Mouse (Mus musculus): Measurements from ENCODE around the gene Phf2. TPM values are rescaled to one million over a fixed set of nuclear protein-coding genes. Genes with fewer than 3 reads are reported as not detected.

Gene Phf2
- total and polyA plus RNA-seq, 3 experiments, result 12.9 to 33.9 (median 30.0) TPM

DNA sequence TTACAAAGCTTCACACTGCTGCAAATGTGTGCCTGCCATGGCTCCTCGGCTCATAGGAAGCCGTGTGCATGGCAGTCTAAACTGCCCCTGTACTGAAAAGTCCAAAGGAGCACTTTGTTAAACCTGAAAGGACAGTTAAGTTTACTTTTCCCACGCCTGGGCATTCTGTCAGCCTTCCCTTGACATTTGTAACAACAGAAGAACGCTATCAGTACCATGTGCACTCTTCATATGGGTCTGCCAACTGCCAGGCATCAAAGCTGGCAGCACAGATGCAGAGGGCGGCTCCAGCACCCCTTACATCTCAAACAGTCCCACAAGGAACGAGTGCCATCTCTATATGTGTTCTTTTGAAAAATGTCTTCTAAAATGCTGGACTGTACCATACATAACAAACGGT, 40.5 kb upstream of the Phf2 start:
- Histone ChIP-seq H3K79me2 (replicated peaks; ENCODE audit: control insufficient read depth, insufficient read depth, low read length) (0 out of 2 replicates have a peak, but pooled peaks cover 2% of the 10 kb centered on the region), H3K4me3 (no peak overlapping the region), H3K4me1 (ENCODE audit: control insufficient read depth, insufficient read depth, low read length) (no peaks in the 10 kb centered on the region), H3K27me3 (ENCODE audit: control insufficient read depth, insufficient read depth, low read length) (no peaks in the 10 kb centered on the region), H3K27ac (no peak overlapping the region), H3K9ac (ENCODE audit: low read depth, low read length) (no peak overlapping the region), H3K36me3 (ENCODE audit: control insufficient read depth, insufficient read depth, low read length) (peaks cover 9% of the 10 kb centered on the region)
- intact Hi-C loops (cut with DNase I), result no loop called here
- TF ChIP-seq POLR2A (IDR thresholded peaks at IDR 0.05; ENCODE audit: insufficient read depth, low read depth, low read length), result no peak
- no peak for TF ChIP-seq EP300 (IDR thresholded peaks at IDR 0.05; ENCODE audit: insufficient read depth, low read depth, low read length)
- TF ChIP-seq CTCF (IDR thresholded peaks at IDR 0.05), result no peak
- WGBS, result 68% methylated on average over 7 of the region's 7 CpGs
- no peak for DNase-seq

DNA sequence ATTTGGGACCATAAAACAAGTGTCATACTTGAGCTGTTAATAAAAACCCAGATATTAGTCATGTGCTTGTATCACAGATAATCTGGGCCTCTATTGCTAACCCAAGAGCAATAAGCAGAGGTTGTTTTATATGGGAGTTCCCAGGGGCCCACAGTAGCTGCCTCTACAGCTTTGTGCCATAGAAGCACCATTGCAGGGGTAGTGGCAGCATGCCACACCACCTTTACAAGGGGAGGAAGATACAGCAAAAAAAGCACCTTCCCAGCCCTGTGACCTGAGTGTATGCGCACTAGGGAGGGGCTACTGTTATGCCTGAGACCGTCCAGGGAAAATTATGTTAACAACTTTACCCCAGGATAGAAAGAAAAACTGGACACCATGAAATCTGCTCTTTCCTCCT, 34.5 kb upstream of the Phf2 start:
- no peak for DNase-seq
- intact Hi-C loops (cut with DNase I), result no loop called here
- TF ChIP-seq EP300 (IDR thresholded peaks at IDR 0.05; ENCODE audit: insufficient read depth, low read depth, low read length) (no peak), POLR2A (IDR thresholded peaks at IDR 0.05; ENCODE audit: insufficient read depth, low read depth, low read length) (no peak), CTCF (IDR thresholded peaks at IDR 0.05) (no peak)
- no peaks in the 10 kb centered on the region for H3K36me3 ChIP-seq (ENCODE audit: control insufficient read depth, insufficient read depth, low read length)
- no peaks in the 10 kb centered on the region for H3K27me3 ChIP-seq (ENCODE audit: control insufficient read depth, insufficient read depth, low read length)
- no peaks in the 10 kb centered on the region for H3K79me2 ChIP-seq (replicated peaks; ENCODE audit: control insufficient read depth, insufficient read depth, low read length)
- H3K27ac ChIP-seq, result no peak overlapping the region
- H3K4me3 ChIP-seq, result no peak overlapping the region
- H3K9ac ChIP-seq (ENCODE audit: low read depth, low read length), result no peak overlapping the region
- 88% methylated on average over 2 of the region's 2 CpGs for WGBS
- no peaks in the 10 kb centered on the region for H3K4me1 ChIP-seq (ENCODE audit: control insufficient read depth, insufficient read depth, low read length)

DNA sequence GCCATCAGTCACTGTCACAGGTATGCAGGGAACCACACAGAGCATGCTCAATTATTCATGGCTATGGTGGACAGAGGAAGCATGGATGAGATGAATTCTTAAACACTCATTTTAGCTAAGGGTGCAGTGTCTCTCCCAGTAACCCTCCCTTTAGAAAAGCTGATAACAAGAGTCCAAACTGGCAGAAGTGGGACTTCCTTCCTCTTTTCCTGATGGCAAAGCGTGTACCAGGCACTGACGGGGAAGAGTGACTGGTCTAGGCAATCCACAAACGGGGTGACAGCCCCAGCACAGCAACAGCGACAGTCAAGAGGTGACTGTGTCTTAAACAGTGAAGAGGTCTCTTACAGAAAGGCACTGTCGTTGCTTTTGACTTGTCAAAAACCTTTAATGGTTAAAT, 24.5 kb upstream of the Phf2 start:
- TF ChIP-seq EP300 (IDR thresholded peaks at IDR 0.05; ENCODE audit: insufficient read depth, low read depth, low read length), result no peak
- H3K36me3 ChIP-seq (ENCODE audit: control insufficient read depth, insufficient read depth, low read length), result peaks cover 7% of the 10 kb centered on the region; the same call in 1 of the 2 replicates
- WGBS, result 63% methylated on average over 5 of the region's 5 CpGs

DNA sequence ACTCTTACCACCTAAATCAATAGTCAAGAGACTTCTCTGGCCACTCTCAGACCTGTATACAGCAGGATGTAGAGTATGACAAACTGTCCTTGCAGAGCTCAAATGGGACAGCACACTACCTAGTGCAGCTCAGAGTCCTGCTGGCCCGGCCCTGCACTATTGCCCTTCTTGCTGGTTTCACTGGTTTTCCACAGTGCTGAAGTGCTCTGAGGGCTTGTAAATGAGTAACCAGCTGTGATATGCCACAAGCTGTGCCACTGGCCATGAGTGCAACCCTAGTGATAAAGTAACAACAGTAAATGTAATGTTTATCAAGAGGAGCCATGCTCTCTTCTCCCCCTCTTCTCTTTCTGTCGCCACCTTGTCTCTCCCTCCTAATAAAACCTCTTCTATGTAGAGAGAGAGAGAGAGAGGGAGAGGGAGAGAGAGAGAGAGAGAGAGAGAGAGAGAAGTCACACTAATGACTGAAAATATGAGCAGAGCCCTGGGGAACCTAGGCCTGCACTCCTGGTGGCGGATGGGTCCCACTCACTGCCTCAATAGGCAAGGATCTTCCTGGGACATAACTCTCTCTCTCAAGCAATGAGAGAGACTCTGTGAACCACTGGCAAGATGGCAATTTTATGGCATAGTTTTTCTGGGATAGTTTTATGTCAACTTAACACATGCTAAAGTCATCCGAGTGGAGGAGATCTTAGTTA, 19.5 kb upstream of the Phf2 start:
- TF ChIP-seq POLR2A (IDR thresholded peaks at IDR 0.05; ENCODE audit: insufficient read depth, low read depth, low read length) (no peak), EP300 (IDR thresholded peaks at IDR 0.05; ENCODE audit: insufficient read depth, low read depth, low read length) (no peak), CTCF (IDR thresholded peaks at IDR 0.05) (no peak)
- H3K79me2 ChIP-seq (replicated peaks; ENCODE audit: control insufficient read depth, insufficient read depth, low read length), result no peaks in the 10 kb centered on the region
- no peaks in the 10 kb centered on the region for H3K4me1 ChIP-seq (ENCODE audit: control insufficient read depth, insufficient read depth, low read length)
- no peaks in the 10 kb centered on the region for H3K27me3 ChIP-seq (ENCODE audit: control insufficient read depth, insufficient read depth, low read length)
- H3K9ac ChIP-seq (ENCODE audit: low read depth, low read length), result no peak overlapping the region
- H3K27ac ChIP-seq, result no peak overlapping the region
- no peak for DNase-seq
- H3K36me3 ChIP-seq (ENCODE audit: control insufficient read depth, insufficient read depth, low read length), result no peaks in the 10 kb centered on the region
- H3K4me3 ChIP-seq, result no peak overlapping the region
- intact Hi-C loops (cut with DNase I), result no loop called here
- 76% methylated on average over 4 of the region's 4 CpGs for WGBS

More for the DNA sequence above, 24.5 kb upstream of the Phf2 start:
- H3K4me3 ChIP-seq, result no peak overlapping the region
- intact Hi-C loops (cut with DNase I), result no loop called here
- DNase-seq, result no peak
- H3K27ac ChIP-seq, result no peak overlapping the region
- H3K4me1 ChIP-seq (ENCODE audit: control insufficient read depth, insufficient read depth, low read length), result no peaks in the 10 kb centered on the region
- H3K27me3 ChIP-seq (ENCODE audit: control insufficient read depth, insufficient read depth, low read length), result no peaks in the 10 kb centered on the region
- H3K9ac ChIP-seq (ENCODE audit: low read depth, low read length), result no peak overlapping the region
- H3K79me2 ChIP-seq (replicated peaks; ENCODE audit: control insufficient read depth, insufficient read depth, low read length), result no peaks in the 10 kb centered on the region

DNA sequence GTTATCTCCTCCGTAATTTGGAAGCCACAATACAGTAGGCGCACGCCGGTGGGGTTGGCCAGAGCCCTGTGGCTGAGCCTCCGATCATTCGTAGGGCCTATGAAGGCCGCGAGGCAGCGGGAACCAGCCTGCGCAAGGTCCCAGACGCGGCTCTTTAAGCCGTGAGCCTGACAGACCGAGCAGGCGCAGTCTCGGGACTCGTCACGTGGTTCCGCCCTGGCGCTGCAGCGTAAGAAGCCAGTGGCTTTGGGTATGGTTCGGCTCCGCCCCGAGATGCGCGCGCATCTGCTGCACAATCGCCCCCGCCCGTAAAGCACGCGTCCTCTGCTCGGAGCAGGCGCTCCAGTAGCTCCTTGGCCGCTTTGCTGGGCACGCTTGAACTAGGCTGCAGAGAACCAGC, 7.6 kb upstream of the Phf2 start:
- Histone ChIP-seq H3K4me1 (ENCODE audit: control insufficient read depth, insufficient read depth, low read length) (peaks cover 1% of the 10 kb centered on the region), H3K4me3 (peak overlapping the region; percentile 70), H3K79me2 (replicated peaks; ENCODE audit: control insufficient read depth, insufficient read depth, low read length) (no peaks in the 10 kb centered on the region), H3K9ac (ENCODE audit: low read depth, low read length) (peak overlapping the region; percentile 93), H3K36me3 (ENCODE audit: control insufficient read depth, insufficient read depth, low read length) (no peaks in the 10 kb centered on the region), H3K27ac (peak overlapping the region; percentile 95), H3K27me3 (ENCODE audit: control insufficient read depth, insufficient read depth, low read length) (no peaks in the 10 kb centered on the region)
- TF ChIP-seq POLR2A (IDR thresholded peaks at IDR 0.05; ENCODE audit: insufficient read depth, low read depth, low read length), result peak; percentile 100
- TF ChIP-seq EP300 (IDR thresholded peaks at IDR 0.05; ENCODE audit: insufficient read depth, low read depth, low read length), result peak; percentile 82
- no peak for TF ChIP-seq CTCF (IDR thresholded peaks at IDR 0.05)
- DNase-seq, result peak; percentile 98 to 99
- WGBS, result under 1% methylated on average over 36 of the region's 36 CpGs
- intact Hi-C loops (cut with DNase I), result loop anchor here (2.0 to 10.0 kb wide), 3 partner anchors 90 to 296 kb away; partner anchors contain the start of genes Fam120a and Ptpdc1

DNA sequence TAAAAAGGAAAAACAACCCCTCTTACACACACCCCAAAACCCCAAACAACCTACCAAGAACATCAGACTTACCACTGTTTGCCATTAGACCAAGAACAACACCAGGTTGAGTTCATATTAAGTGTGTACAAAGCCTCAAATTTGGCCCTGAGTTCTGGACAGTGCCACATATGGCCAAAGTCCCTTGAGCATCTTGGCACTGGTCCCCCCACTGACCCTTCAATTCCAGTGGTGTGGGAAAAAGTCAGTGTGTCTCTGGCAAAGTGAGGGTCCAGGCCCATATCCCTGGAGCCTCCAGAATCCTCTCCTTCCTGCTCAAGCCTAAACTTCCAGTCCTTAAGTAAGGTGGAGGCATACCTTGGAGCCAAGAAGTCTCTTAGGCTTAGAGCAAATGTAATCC, 6.9 kb upstream of the Phf2 start:
- intact Hi-C loops (cut with DNase I), result loop anchor here (2.0 to 10.0 kb wide), 3 partner anchors 91 to 297 kb away; partner anchors contain the start of genes Fam120a and Ptpdc1
- DNase-seq, result no peak
- Histone ChIP-seq H3K27me3 (ENCODE audit: control insufficient read depth, insufficient read depth, low read length) (no peaks in the 10 kb centered on the region), H3K9ac (ENCODE audit: low read depth, low read length) (peak overlapping the region; percentile 93), H3K27ac (peak overlapping the region; percentile 95), H3K4me3 (peak overlapping the region; percentile 70; the same call in 1 of the 2 replicates), H3K36me3 (ENCODE audit: control insufficient read depth, insufficient read depth, low read length) (no peaks in the 10 kb centered on the region), H3K79me2 (replicated peaks; ENCODE audit: control insufficient read depth, insufficient read depth, low read length) (no peaks in the 10 kb centered on the region), H3K4me1 (ENCODE audit: control insufficient read depth, insufficient read depth, low read length) (peaks cover 1% of the 10 kb centered on the region)
- TF ChIP-seq EP300 (IDR thresholded peaks at IDR 0.05; ENCODE audit: insufficient read depth, low read depth, low read length) (no peak), POLR2A (IDR thresholded peaks at IDR 0.05; ENCODE audit: insufficient read depth, low read depth, low read length) (no peak), CTCF (IDR thresholded peaks at IDR 0.05) (no peak)
